Mouse (Mus musculus): ENCODE measurements at regions not wholly inside any gene's neighbourhood (a gene's known extent, or its start where the extent isn't known, plus 50 kb on each side); places are given as distances from the start of the nearest gene placed in this dataset.
A peak's percentile ranks its signal among the peaks of the same experiment; 100 is the strongest.

- ATAC-seq (replicated peaks; ENCODE audit: low read depth, poor library complexity, severe bottlenecking): no peak
These were observed 144.8 kb downstream of the Mdfic start for GRCm38 (mm10) chr6:15865271-15865670.

- ATAC-seq (replicated peaks; ENCODE audit: low read depth, poor library complexity, severe bottlenecking): no peak
These were observed 161.9 kb downstream of the Mdfic start for GRCm38 (mm10) chr6:15882288-15882903.

GRCm38 (mm10) chr6:15893066-15893465 lies 172.6 kb downstream of the Mdfic start:
- ATAC-seq (replicated peaks; ENCODE audit: low read depth, poor library complexity, severe bottlenecking): no peak

GRCm38 (mm10) chr6:15900495-15900894 lies 180.0 kb downstream of the Mdfic start:
- ATAC-seq (replicated peaks; ENCODE audit: low read depth, poor library complexity, severe bottlenecking): peak; percentile 91

GRCm38 (mm10) chr6:15902665-15903274 lies 182.3 kb downstream of the Mdfic start:
- no peak for ATAC-seq (replicated peaks; ENCODE audit: low read depth, poor library complexity, severe bottlenecking)

GRCm38 (mm10) chr6:15910420-15911167 lies 190.1 kb downstream of the Mdfic start:
- ATAC-seq (replicated peaks; ENCODE audit: low read depth, poor library complexity, severe bottlenecking): no peak

GRCm38 (mm10) chr6:15929650-15930049 lies 209.2 kb downstream of the Mdfic start:
- no peak for ATAC-seq (replicated peaks; ENCODE audit: low read depth, poor library complexity, severe bottlenecking)

- no peak for ATAC-seq (replicated peaks; ENCODE audit: low read depth, poor library complexity, severe bottlenecking)
These were observed 229.8 kb downstream of the Mdfic start for GRCm38 (mm10) chr6:15950251-15950650.

- ATAC-seq (replicated peaks; ENCODE audit: low read depth, poor library complexity, severe bottlenecking): no peak
These were observed 266.9 kb downstream of the Mdfic start for GRCm38 (mm10) chr6:15987334-15987733.
